ENCODE assay signal across 20 mouse cellular contexts in genomic region chr5:43800700-43801099, GRCm38 (mm10). TPM values are rescaled to one million over a fixed set of nuclear protein-coding genes. Genes with fewer than 3 reads are reported as not detected.
"Had no signal": no experiment of that assay in that cellular context is flagged by ENCODE, and none has a peak within 500 bp of the region (broad histone marks: within the 10 kb centered on the region; RNA-seq: fewer than 3 reads in every experiment).

No protein-coding gene starts in this region.

- H3K36me3 ChIP-seq: intestine, embryonic 15.5 days; limb, embryonic 10.5 days; limb, embryonic 13.5 days; lung, embryonic 15.5 days had no signal

- DNase-seq: kidney, adult 11 months; kidney, adult 8-10 months; kidney, postnatal 14 days; kidney, postnatal 4 days; lung, postnatal 10 days; lung, postnatal 4 days; midbrain, embryonic 14.5 days; right cerebral cortex, adult 18-20 months; right cerebral cortex, postnatal 14 days; right cerebral cortex, postnatal 4 days; thymus, adult 2 months; thymus, postnatal 14 days had no signal

- ATAC-seq: intestine, embryonic 15.5 days had no signal

- H3K9me3 ChIP-seq: intestine, embryonic 15.5 days; limb, embryonic 10.5 days; limb, embryonic 13.5 days; lung, embryonic 15.5 days had no signal

- H3K27me3 ChIP-seq: intestine, embryonic 15.5 days; limb, embryonic 13.5 days; lung, embryonic 15.5 days had no signal

- H3K27ac ChIP-seq: intestine, embryonic 15.5 days; limb, embryonic 10.5 days; limb, embryonic 13.5 days; lung, embryonic 15.5 days; stomach, postnatal 0 days had no signal

- H3K4me1 ChIP-seq: intestine, embryonic 15.5 days; limb, embryonic 10.5 days; limb, embryonic 13.5 days had no signal

- H3K4me2 ChIP-seq: intestine, embryonic 15.5 days; limb, embryonic 13.5 days; lung, embryonic 15.5 days; midbrain, embryonic 11.5 days had no signal

- H3K9ac ChIP-seq: intestine, embryonic 15.5 days; limb, embryonic 13.5 days; lung, embryonic 15.5 days had no signal

- H3K4me3 ChIP-seq: intestine, embryonic 15.5 days; limb, embryonic 10.5 days; limb, embryonic 13.5 days; lung, embryonic 15.5 days had no signal

RNA-seq across cellular contexts. Expression of gene Bst1, which starts 18.0 kb away (rescaled TPM):
- polyA plus RNA-seq: midbrain, embryonic 11.5 days; midbrain, embryonic 14.5 days; neural tube, embryonic 11.5 days; neural tube, embryonic 14.5 days had no signal
